Mouse (Mus musculus) G1E-ER4 (cell line): ENCODE results near the gene C330007P06Rik. TPM values are rescaled to one million over a fixed set of nuclear protein-coding genes. Genes with fewer than 3 reads are reported as not detected.

ENCODE experiments used
- GATA1 ChIP-seq: IDR thresholded peaks from one replicate; pipeline ENCODE4 v1.8.0; 2012; ENCODE audit warnings: low read length, inconsistent platforms
- polyA plus RNA-seq: library from polyadenylated mRNA; stranded (reverse); fragments of >175 nt; gene quantifications from 2 replicates; pipeline ENCODE4 v1.2.3, GENCODE M21; 2012

C330007P06Rik gene
- polyA plus RNA-seq = 0.85 and 1.5 TPM in 2 replicates

GRCm38 (mm10) chrX:36873765-36874164, at the start of gene C330007P06Rik, which contains the start of gene Ube2a:
Gene C330007P06Rik, minus strand, starts transcription at chrX:36874111.
Gene Ube2a, plus strand, starts transcription at chrX:36873900.
- no peak for TF ChIP-seq GATA1

GRCm38 (mm10) chrX:36921346-36921745, 47.4 kb upstream of the C330007P06Rik start:
- no peak for TF ChIP-seq GATA1

GRCm38 (mm10) chrX:36917749-36918148, 43.8 kb upstream of the C330007P06Rik start:
- no peak for TF ChIP-seq GATA1

GRCm38 (mm10) chrX:36911343-36911742, 37.4 kb upstream of the C330007P06Rik start:
- no peak for TF ChIP-seq GATA1

GRCm38 (mm10) chrX:36906539-36906938, 32.6 kb upstream of the C330007P06Rik start:
- TF ChIP-seq GATA1 = no peak

GRCm38 (mm10) chrX:36903115-36903768, 29.3 kb upstream of the C330007P06Rik start:
- no peak for TF ChIP-seq GATA1

- no peak for TF ChIP-seq GATA1
Observed at GRCm38 (mm10) chrX:36902321-36903114, 28.6 kb upstream of the C330007P06Rik start, which contains the start of gene Nkrf. Gene Nkrf, minus strand, starts transcription at chrX:36902899.

- no peak for TF ChIP-seq GATA1
Observed at GRCm38 (mm10) chrX:36901655-36902054, 27.7 kb upstream of the C330007P06Rik start.

- TF ChIP-seq GATA1 = no peak
Observed at GRCm38 (mm10) chrX:36884719-36885118, 10.8 kb upstream of the C330007P06Rik start.

GRCm38 (mm10) chrX:36874704-36875128, 805 bp upstream of the C330007P06Rik start:
- TF ChIP-seq GATA1 = no peak

GRCm38 (mm10) chrX:36874178-36874696, 326 bp upstream of the C330007P06Rik start:
- no peak for TF ChIP-seq GATA1

- TF ChIP-seq GATA1 = no peak
Observed at GRCm38 (mm10) chrX:36870372-36870771, 3.5 kb downstream of the C330007P06Rik start.

- TF ChIP-seq GATA1 = no peak
Observed at GRCm38 (mm10) chrX:36864609-36865328, 9.1 kb downstream of the C330007P06Rik start.

GRCm38 (mm10) chrX:36863766-36864608, 9.9 kb downstream of the C330007P06Rik start:
- no peak for TF ChIP-seq GATA1

- no peak for TF ChIP-seq GATA1
Observed at GRCm38 (mm10) chrX:36852631-36853030, 21.3 kb downstream of the C330007P06Rik start.
